Mouse (Mus musculus): ENCODE data around the gene Gm20388. TPM values are rescaled to one million over a fixed set of nuclear protein-coding genes. Genes with fewer than 3 reads are reported as not detected.

Gm20388 gene
- polyA plus RNA-seq, 1 experiment from 2014 or later: not detected

GRCm38 (mm10) chr8:123746488-123746887, 3835.8 kb downstream of the Gm20388 start:
- no peak overlapping the region for H3K27ac ChIP-seq
- peaks cover 9% of the 10 kb centered on the region for H3K4me1 ChIP-seq (replicated peaks)
- no peaks in the 10 kb centered on the region for H3K27me3 ChIP-seq
- no peak overlapping the region for H3K4me3 ChIP-seq
- H3K4me2 ChIP-seq: no peak overlapping the region
- no peak overlapping the region for H3K9ac ChIP-seq
- no peaks in the 10 kb centered on the region for H3K9me3 ChIP-seq (replicated peaks)
- 88% methylated on average over 4 of the region's 4 CpGs for WGBS
- no peaks in the 10 kb centered on the region for H3K36me3 ChIP-seq
- ATAC-seq (replicated peaks; ENCODE audit: insufficient number of reproducible peaks, insufficient read depth, low FRiP score, low read depth): no peak

- H3K4me3 ChIP-seq: no peak overlapping the region
- H3K27ac ChIP-seq: peak overlapping the region; percentile 45; the same call in 1 of the 2 replicates
- H3K36me3 ChIP-seq: no peaks in the 10 kb centered on the region
- 45% methylated on average over 5 of the region's 5 CpGs for WGBS
- H3K4me2 ChIP-seq: no peak overlapping the region
- H3K4me1 ChIP-seq (replicated peaks): peaks cover 19% of the 10 kb centered on the region
- H3K9ac ChIP-seq: no peak overlapping the region
- H3K9me3 ChIP-seq (replicated peaks): no peaks in the 10 kb centered on the region
- no peak; the same call in 1 of the 2 replicates for ATAC-seq (replicated peaks; ENCODE audit: insufficient number of reproducible peaks, insufficient read depth, low FRiP score, low read depth)
- no peaks in the 10 kb centered on the region for H3K27me3 ChIP-seq
Observed at GRCm38 (mm10) chr8:123747772-123748171, 3837.1 kb downstream of the Gm20388 start.

DNA sequence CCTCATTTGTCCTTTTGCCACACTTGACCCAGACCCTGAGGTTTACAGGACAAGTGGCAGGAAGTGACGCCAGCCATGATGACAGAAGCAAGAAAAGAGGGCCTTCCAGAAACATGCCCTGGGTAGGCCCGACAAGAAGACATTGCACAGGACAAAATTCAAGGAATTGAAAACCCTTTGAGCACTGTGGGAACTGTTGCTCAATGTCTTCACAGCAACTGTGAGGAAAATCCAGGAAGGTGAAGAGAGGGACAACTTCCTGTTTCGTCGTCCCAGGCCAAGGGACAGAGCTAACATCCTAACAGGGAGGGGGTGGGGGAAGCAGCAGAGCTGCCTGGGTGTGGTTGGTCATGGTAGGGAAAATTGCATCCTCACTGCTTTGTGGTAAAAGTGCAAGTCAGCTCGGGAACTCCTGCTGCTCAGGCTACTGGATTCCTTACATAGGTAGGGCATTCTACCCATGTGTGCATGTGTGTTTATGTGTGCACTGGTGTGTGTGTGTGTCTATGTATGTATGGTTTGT, 3839.6 kb downstream of the Gm20388 start:
- ATAC-seq (replicated peaks; ENCODE audit: insufficient number of reproducible peaks, insufficient read depth, low FRiP score, low read depth): no peak
- 48% methylated on average over 5 of the region's 5 CpGs for WGBS
- Histone ChIP-seq H3K36me3 (no peaks in the 10 kb centered on the region), H3K9ac (no peak overlapping the region), H3K27me3 (peaks cover 6% of the 10 kb centered on the region; the same call in 1 of the 2 replicates), H3K27ac (no peak overlapping the region), H3K4me2 (no peak overlapping the region), H3K4me1 (replicated peaks) (peaks cover 34% of the 10 kb centered on the region), H3K4me3 (no peak overlapping the region), H3K9me3 (replicated peaks) (no peaks in the 10 kb centered on the region)

DNA sequence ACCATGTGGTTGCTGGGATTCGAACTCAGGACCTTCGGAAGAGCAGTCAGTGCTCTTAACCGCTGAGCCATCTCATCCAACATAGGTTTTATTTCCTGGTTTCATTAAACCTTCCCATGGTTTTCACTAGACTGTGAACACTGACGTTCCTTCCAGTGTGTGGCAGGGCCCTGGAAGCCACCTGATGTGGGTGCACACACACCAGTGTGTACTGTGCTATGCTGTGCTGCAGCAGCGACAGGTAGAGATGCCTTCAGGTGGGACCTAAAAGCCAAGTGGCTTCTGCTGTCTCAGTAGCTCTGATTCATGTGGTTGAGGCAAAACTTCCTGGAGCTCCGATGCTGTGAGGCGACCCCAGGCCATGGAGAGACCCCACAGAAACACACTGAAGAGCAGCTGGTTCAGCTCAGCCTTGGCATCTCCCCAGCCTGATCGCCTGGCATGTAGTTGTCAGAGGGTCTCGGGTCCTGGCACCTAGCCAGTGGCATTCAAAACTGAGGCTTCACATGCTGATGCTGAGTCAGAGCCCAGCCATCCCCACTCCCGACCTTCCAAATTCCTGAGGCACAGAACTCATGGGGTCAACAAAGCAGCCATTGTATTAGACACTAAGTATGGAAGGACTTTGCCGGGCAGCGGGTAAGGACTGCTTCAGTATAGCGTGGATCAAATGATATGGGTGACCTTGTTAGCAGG, 3842.3 kb downstream of the Gm20388 start:
- Histone ChIP-seq H3K27ac (peak overlapping the region; percentile 30; the same call in 1 of the 2 replicates), H3K27me3 (peaks cover 6% of the 10 kb centered on the region; the same call in 1 of the 2 replicates), H3K4me3 (no peak overlapping the region), H3K9ac (no peak overlapping the region), H3K4me2 (no peak overlapping the region), H3K36me3 (no peaks in the 10 kb centered on the region), H3K9me3 (replicated peaks) (no peaks in the 10 kb centered on the region), H3K4me1 (replicated peaks) (peaks cover 32% of the 10 kb centered on the region)
- WGBS: 52% methylated on average over 13 of the region's 13 CpGs
- peak; percentile 49 for ATAC-seq (replicated peaks; ENCODE audit: insufficient number of reproducible peaks, insufficient read depth, low FRiP score, low read depth)

- Histone ChIP-seq H3K4me1 (replicated peaks) (peaks cover 32% of the 10 kb centered on the region), H3K9ac (no peak overlapping the region), H3K4me2 (peak overlapping the region; percentile 23; the same call in 1 of the 2 replicates), H3K9me3 (replicated peaks) (no peaks in the 10 kb centered on the region), H3K27ac (peak overlapping the region; percentile 30; the same call in 1 of the 2 replicates), H3K4me3 (no peak overlapping the region), H3K36me3 (no peaks in the 10 kb centered on the region), H3K27me3 (peaks cover 6% of the 10 kb centered on the region; the same call in 1 of the 2 replicates)
- no peak for ATAC-seq (replicated peaks; ENCODE audit: insufficient number of reproducible peaks, insufficient read depth, low FRiP score, low read depth)
- WGBS: 27% methylated on average over 18 of the region's 18 CpGs
Observed at GRCm38 (mm10) chr8:123753604-123754375, 3843.1 kb downstream of the Gm20388 start.

GRCm38 (mm10) chr8:123754538-123755431, 3844.1 kb downstream of the Gm20388 start:
- H3K36me3 ChIP-seq: no peaks in the 10 kb centered on the region
- WGBS: 69% methylated on average over 13 of the region's 13 CpGs
- no peak for ATAC-seq (replicated peaks; ENCODE audit: insufficient number of reproducible peaks, insufficient read depth, low FRiP score, low read depth)

GRCm38 (mm10) chr8:123756901-123757300, 3846.3 kb downstream of the Gm20388 start:
- H3K9ac ChIP-seq: no peak overlapping the region
- H3K4me3 ChIP-seq: no peak overlapping the region
- no peak overlapping the region for H3K27ac ChIP-seq
- no peak for ATAC-seq (replicated peaks; ENCODE audit: insufficient number of reproducible peaks, insufficient read depth, low FRiP score, low read depth)
- H3K36me3 ChIP-seq: no peaks in the 10 kb centered on the region
- H3K4me1 ChIP-seq (replicated peaks): peaks cover 37% of the 10 kb centered on the region
- no peaks in the 10 kb centered on the region for H3K9me3 ChIP-seq (replicated peaks)
- H3K4me2 ChIP-seq: no peak overlapping the region
- WGBS: 77% methylated on average over 8 of the region's 8 CpGs
- H3K27me3 ChIP-seq: peaks cover 6% of the 10 kb centered on the region; the same call in 1 of the 2 replicates

More at GRCm38 (mm10) chr8:123754538-123755431, 3844.1 kb downstream of the Gm20388 start:
- H3K4me3 ChIP-seq: no peak overlapping the region
- peaks cover 6% of the 10 kb centered on the region; the same call in 1 of the 2 replicates for H3K27me3 ChIP-seq
- H3K27ac ChIP-seq: no peak overlapping the region
- no peaks in the 10 kb centered on the region for H3K9me3 ChIP-seq (replicated peaks)
- H3K4me2 ChIP-seq: no peak overlapping the region
- no peak overlapping the region for H3K9ac ChIP-seq
- peaks cover 32% of the 10 kb centered on the region for H3K4me1 ChIP-seq (replicated peaks)

DNA sequence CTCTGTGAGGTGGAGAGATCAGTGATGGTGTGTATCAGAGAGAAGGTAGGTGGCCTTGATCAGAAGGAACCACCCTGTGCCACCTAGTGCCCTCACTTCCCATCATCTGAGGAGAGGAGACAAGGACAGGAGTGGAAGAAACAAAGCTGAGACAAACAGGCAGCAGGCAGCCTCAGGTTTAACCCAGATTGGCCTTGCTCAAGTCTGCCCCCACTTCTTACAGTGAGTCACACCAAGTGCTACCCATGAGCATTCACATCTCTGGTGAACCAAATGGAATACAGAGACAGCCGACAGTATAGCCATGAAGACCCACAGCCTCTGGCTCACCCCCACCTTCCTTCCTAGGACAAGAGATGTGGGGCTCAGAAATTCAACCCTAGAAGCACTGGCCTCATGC, 3848.3 kb downstream of the Gm20388 start:
- H3K36me3 ChIP-seq: no peaks in the 10 kb centered on the region
- H3K4me3 ChIP-seq: no peak overlapping the region
- H3K9me3 ChIP-seq (replicated peaks): no peaks in the 10 kb centered on the region
- no peak overlapping the region for H3K9ac ChIP-seq
- no peak overlapping the region for H3K27ac ChIP-seq
- H3K4me1 ChIP-seq (replicated peaks): peaks cover 35% of the 10 kb centered on the region
- WGBS: 72% methylated on average over 1 of the region's 1 CpGs
- H3K4me2 ChIP-seq: no peak overlapping the region
- peaks cover 6% of the 10 kb centered on the region; the same call in 1 of the 2 replicates for H3K27me3 ChIP-seq
- no peak for ATAC-seq (replicated peaks; ENCODE audit: insufficient number of reproducible peaks, insufficient read depth, low FRiP score, low read depth)

DNA sequence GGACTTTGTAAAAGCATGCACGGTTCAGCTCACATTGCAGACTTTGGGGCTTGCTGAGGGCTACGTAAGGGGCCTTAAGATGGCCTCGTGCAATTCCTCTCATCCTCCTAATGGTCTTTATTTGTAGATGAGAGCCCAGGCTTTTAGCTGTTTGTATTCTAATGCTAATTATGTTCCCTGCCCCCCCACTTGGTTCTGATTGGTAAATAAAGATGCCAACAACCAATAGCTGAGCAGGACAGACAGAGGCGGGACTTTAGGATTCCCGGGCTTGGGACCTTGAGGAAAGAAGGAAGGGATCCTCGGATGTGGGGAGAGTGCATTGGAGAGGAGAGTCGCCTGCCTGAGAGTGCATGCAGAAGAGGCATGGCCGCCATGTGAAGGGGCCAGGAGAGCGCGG, 3849.3 kb downstream of the Gm20388 start:
- H3K27ac ChIP-seq: no peak overlapping the region
- H3K4me3 ChIP-seq: no peak overlapping the region
- ATAC-seq (replicated peaks; ENCODE audit: insufficient number of reproducible peaks, insufficient read depth, low FRiP score, low read depth): no peak
- peak overlapping the region; percentile 41 for H3K4me2 ChIP-seq
- peaks cover 34% of the 10 kb centered on the region for H3K4me1 ChIP-seq (replicated peaks)
- 22% methylated on average over 10 of the region's 10 CpGs for WGBS
- no peak overlapping the region for H3K9ac ChIP-seq
- H3K27me3 ChIP-seq: no peaks in the 10 kb centered on the region
- no peaks in the 10 kb centered on the region for H3K36me3 ChIP-seq
- no peaks in the 10 kb centered on the region for H3K9me3 ChIP-seq (replicated peaks)

- Histone ChIP-seq H3K9me3 (replicated peaks) (no peaks in the 10 kb centered on the region), H3K4me2 (no peak overlapping the region), H3K27ac (no peak overlapping the region; the same call in 1 of the 2 replicates), H3K9ac (no peak overlapping the region), H3K27me3 (0 out of 2 replicates have a peak, but pooled peaks cover 3% of the 10 kb centered on the region), H3K4me3 (no peak overlapping the region), H3K36me3 (no peaks in the 10 kb centered on the region), H3K4me1 (replicated peaks) (peaks cover 34% of the 10 kb centered on the region)
- WGBS: 67% methylated on average over 5 of the region's 5 CpGs
- ATAC-seq (replicated peaks; ENCODE audit: insufficient number of reproducible peaks, insufficient read depth, low FRiP score, low read depth): no peak
Observed at GRCm38 (mm10) chr8:123760579-123760978, 3849.9 kb downstream of the Gm20388 start.
